Mouse (Mus musculus): Measurements from ENCODE around the gene Rab11fip4. TPM values are rescaled to one million over a fixed set of nuclear protein-coding genes. Genes with fewer than 3 reads are reported as not detected.

The Rab11fip4 gene
- polyA plus RNA-seq, 1 experiment from 2014 or later = 0.26 TPM

DNA sequence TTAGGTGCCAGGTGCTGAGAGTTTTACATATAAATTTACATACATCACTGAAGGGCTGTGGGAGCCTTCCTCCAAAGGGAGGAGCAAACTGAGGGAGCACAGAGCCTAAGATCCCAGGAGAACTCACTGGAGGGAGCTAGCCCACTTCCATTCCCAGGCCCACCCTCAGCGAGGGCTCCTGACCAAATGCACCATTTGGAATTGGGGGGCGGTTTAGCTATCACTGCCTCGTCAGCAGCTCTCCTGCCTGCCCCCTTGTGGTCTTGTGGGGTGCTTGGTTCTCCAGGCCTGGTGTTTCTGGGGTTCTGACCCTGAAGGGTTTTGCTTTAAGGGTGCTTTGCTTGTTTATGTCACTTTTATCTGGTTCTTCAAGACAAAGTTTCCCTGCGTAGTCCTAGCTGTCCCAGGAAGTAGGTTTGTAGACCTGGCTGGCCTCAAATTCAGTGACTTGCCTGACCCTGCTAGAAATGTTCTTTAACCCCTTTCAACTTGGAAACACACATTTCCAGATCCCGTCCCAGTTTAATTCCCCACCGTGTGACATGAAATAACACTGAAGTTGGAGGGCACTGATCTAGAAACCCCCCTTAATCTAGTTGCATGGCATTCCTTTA is 80.8 kb downstream of the Rab11fip4 start:
- Histone ChIP-seq H3K4me2 (no peak overlapping the region), H3K9ac (no peak overlapping the region), H3K27me3 (no peaks in the 10 kb centered on the region), H3K9me3 (replicated peaks) (no peaks in the 10 kb centered on the region), H3K36me3 (no peaks in the 10 kb centered on the region), H3K4me1 (replicated peaks) (peaks cover 26% of the 10 kb centered on the region), H3K4me3 (no peak overlapping the region), H3K27ac (no peak overlapping the region)
- no peak for ATAC-seq (replicated peaks; ENCODE audit: insufficient number of reproducible peaks, insufficient read depth, low FRiP score, low read depth)
- 55% methylated on average over 6 of the region's 6 CpGs for WGBS

DNA sequence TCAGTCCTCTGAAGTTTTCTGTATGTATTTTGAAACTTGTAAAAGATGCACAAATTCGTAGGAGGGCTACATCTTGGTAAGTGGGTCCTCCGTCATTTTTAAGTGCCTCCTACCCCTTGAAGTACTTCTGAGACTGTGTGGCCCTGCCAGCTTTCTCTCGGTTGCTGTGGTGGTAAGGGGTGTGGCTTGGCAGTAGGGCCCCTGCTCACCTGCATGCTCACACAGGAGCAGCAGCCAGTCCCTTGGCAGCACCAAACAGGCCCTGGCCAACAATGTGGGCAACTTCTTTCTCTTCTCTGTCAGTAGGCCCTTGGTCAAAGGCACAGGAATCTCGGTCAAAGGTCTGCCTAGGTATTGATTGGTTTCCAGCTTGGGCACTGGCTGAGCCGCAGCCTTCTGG is 82.1 kb downstream of the Rab11fip4 start:
- H3K27me3 ChIP-seq = no peaks in the 10 kb centered on the region
- H3K9ac ChIP-seq = no peak overlapping the region
- peaks cover 26% of the 10 kb centered on the region for H3K4me1 ChIP-seq (replicated peaks)
- H3K4me2 ChIP-seq = no peak overlapping the region
- ATAC-seq (replicated peaks; ENCODE audit: insufficient number of reproducible peaks, insufficient read depth, low FRiP score, low read depth) = no peak
- no peak overlapping the region for H3K4me3 ChIP-seq
- no peaks in the 10 kb centered on the region for H3K36me3 ChIP-seq
- H3K27ac ChIP-seq = no peak overlapping the region
- no peaks in the 10 kb centered on the region for H3K9me3 ChIP-seq (replicated peaks)
- WGBS = 76% methylated on average over 5 of the region's 5 CpGs

DNA sequence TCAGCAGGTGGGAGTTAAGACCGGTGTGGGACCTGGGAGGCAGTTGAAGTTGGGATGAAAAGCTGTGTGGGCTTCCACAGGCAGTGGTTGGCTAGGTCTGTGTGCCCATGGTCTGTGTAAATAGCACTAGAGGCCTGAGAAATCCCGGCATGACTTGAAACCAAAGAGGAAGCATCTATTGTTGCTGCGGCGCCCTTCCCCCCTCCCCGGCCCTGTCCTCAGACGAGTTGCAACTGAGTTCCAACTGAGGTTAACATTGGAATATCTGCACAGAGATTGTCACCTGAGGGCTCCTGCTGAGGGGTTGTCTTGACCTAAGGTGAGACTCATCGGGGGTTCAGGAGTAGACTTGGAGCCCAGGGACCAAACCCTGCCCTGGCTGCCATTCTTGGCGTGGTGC is 82.7 kb downstream of the Rab11fip4 start:
- H3K27ac ChIP-seq = no peak overlapping the region
- H3K4me3 ChIP-seq = no peak overlapping the region
- WGBS = 61% methylated on average over 8 of the region's 8 CpGs
- H3K4me1 ChIP-seq (replicated peaks) = peaks cover 26% of the 10 kb centered on the region
- no peak overlapping the region for H3K9ac ChIP-seq
- no peak for ATAC-seq (replicated peaks; ENCODE audit: insufficient number of reproducible peaks, insufficient read depth, low FRiP score, low read depth)
- no peaks in the 10 kb centered on the region for H3K9me3 ChIP-seq (replicated peaks)
- H3K36me3 ChIP-seq = no peaks in the 10 kb centered on the region
- no peak overlapping the region for H3K4me2 ChIP-seq
- H3K27me3 ChIP-seq = peaks cover 2% of the 10 kb centered on the region; the same call in 1 of the 2 replicates

DNA sequence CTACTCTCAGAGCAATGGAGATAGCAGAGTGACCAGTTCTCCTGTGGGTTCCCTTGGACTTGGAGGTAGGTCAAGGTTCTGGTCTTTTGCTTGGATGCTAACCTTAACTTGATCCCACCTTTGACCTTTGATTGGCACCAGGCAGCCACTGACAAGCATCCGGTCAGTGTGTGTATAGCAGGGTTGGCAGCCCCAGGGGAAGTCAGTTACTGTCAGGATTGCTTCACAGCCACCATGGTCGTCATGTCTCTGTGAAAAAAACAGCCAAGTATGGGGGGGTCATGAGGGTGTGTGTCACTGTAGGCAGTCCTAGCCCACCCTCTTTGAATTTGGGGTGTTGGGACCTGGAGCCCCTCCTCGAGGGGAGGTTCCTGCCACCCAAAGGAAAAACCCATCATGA is 83.2 kb downstream of the Rab11fip4 start:
- 80% methylated on average over 3 of the region's 3 CpGs for WGBS
- Histone ChIP-seq H3K4me2 (no peak overlapping the region), H3K27ac (no peak overlapping the region), H3K4me3 (no peak overlapping the region), H3K9ac (no peak overlapping the region), H3K9me3 (replicated peaks) (no peaks in the 10 kb centered on the region), H3K4me1 (replicated peaks) (peaks cover 26% of the 10 kb centered on the region), H3K36me3 (no peaks in the 10 kb centered on the region), H3K27me3 (peaks cover 3% of the 10 kb centered on the region)
- ATAC-seq (replicated peaks; ENCODE audit: insufficient number of reproducible peaks, insufficient read depth, low FRiP score, low read depth) = no peak

DNA sequence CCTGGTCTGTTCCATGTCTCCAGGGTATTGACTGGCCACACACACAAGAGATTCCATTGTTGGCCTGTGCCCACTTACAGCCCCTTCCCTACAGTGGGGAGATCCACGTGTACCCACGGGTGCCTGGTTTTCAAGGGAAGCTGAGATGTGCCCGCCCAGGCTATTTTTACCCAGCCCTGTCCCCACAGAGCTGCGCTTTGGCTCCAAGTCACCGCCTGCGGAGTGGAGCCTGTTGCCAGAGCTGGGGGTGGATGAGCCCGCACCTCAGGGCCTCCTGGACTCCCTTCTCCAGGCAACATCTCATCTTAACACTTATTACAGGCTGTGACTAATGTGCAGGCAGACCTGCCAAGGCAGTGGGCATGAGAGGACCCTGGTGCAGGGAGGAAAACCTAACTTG is 83.6 kb downstream of the Rab11fip4 start:
- 54% methylated on average over 7 of the region's 7 CpGs for WGBS
- H3K4me2 ChIP-seq = no peak overlapping the region
- H3K9ac ChIP-seq = no peak overlapping the region
- H3K4me1 ChIP-seq (replicated peaks) = peaks cover 26% of the 10 kb centered on the region
- H3K36me3 ChIP-seq = no peaks in the 10 kb centered on the region
- H3K27ac ChIP-seq = no peak overlapping the region
- H3K9me3 ChIP-seq (replicated peaks) = no peaks in the 10 kb centered on the region
- H3K27me3 ChIP-seq = peaks cover 3% of the 10 kb centered on the region
- H3K4me3 ChIP-seq = no peak overlapping the region
- ATAC-seq (replicated peaks; ENCODE audit: insufficient number of reproducible peaks, insufficient read depth, low FRiP score, low read depth) = no peak

DNA sequence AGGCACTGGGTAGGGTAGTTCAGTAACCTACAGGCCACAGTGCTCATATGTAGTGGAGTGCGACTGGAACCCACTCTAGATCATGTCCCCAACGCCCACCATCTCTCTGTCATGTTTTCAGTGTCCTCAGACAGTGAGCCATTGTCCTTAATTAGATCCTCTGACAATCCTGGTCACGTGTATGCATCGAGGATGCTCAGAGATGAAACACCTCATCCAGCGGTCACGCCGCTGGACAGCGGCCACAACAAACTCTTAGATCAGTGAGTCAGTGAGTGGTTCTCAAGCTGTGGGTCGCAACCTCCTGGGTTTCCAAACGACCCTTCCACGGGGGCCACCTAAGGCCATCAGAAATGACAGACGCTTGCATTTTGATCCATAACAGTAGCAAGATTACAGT is 84.3 kb downstream of the Rab11fip4 start:
- WGBS = 75% methylated on average over 12 of the region's 12 CpGs

GRCm38 (mm10) chr11:79675994-79676393 is 85.0 kb downstream of the Rab11fip4 start:
- H3K36me3 ChIP-seq = no peaks in the 10 kb centered on the region
- H3K9ac ChIP-seq = no peak overlapping the region
- no peak for ATAC-seq (replicated peaks; ENCODE audit: insufficient number of reproducible peaks, insufficient read depth, low FRiP score, low read depth)
- WGBS = 59% methylated on average over 6 of the region's 6 CpGs
- peaks cover 20% of the 10 kb centered on the region for H3K4me1 ChIP-seq (replicated peaks)
- no peaks in the 10 kb centered on the region for H3K9me3 ChIP-seq (replicated peaks)
- H3K4me3 ChIP-seq = no peak overlapping the region
- H3K27me3 ChIP-seq = peaks cover 3% of the 10 kb centered on the region
- H3K4me2 ChIP-seq = no peak overlapping the region
- H3K27ac ChIP-seq = no peak overlapping the region

More for the DNA sequence above, 84.3 kb downstream of the Rab11fip4 start:
- no peak overlapping the region for H3K27ac ChIP-seq
- H3K4me1 ChIP-seq (replicated peaks) = peaks cover 23% of the 10 kb centered on the region
- no peak overlapping the region for H3K4me3 ChIP-seq
- peaks cover 3% of the 10 kb centered on the region for H3K27me3 ChIP-seq
- no peak overlapping the region for H3K9ac ChIP-seq
- no peak for ATAC-seq (replicated peaks; ENCODE audit: insufficient number of reproducible peaks, insufficient read depth, low FRiP score, low read depth)
- no peaks in the 10 kb centered on the region for H3K36me3 ChIP-seq
- H3K4me2 ChIP-seq = no peak overlapping the region
- no peaks in the 10 kb centered on the region for H3K9me3 ChIP-seq (replicated peaks)

DNA sequence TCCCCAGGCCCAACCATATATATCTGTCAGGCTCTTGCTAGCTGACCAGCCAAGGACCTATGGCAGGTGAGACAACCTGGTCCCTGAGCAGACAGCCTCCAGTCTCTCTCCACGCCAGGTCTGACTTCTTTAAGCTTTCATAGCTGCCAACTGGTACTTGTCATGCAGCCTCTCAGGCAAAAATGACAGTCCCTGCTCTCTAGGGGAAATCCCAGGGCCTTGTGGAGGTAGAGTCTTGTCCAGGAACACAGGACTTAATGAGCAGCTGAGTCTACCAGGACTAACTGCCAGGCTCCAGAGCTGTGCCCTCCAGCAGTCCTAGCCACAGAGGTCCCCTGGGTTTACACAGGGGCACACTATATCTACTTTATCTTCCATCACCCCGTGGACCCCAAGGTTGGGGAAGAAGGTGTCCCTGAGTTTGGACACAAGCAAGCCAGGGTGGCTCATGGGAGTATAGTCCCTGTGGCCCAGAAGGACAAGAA is 85.5 kb downstream of the Rab11fip4 start:
- Histone ChIP-seq H3K36me3 (no peaks in the 10 kb centered on the region), H3K27me3 (peaks cover 3% of the 10 kb centered on the region), H3K27ac (no peak overlapping the region), H3K4me1 (replicated peaks) (peaks cover 20% of the 10 kb centered on the region), H3K9ac (no peak overlapping the region), H3K4me3 (no peak overlapping the region), H3K9me3 (replicated peaks) (no peaks in the 10 kb centered on the region), H3K4me2 (no peak overlapping the region)
- ATAC-seq (replicated peaks; ENCODE audit: insufficient number of reproducible peaks, insufficient read depth, low FRiP score, low read depth) = no peak
- 75% methylated on average over 2 of the region's 2 CpGs for WGBS

DNA sequence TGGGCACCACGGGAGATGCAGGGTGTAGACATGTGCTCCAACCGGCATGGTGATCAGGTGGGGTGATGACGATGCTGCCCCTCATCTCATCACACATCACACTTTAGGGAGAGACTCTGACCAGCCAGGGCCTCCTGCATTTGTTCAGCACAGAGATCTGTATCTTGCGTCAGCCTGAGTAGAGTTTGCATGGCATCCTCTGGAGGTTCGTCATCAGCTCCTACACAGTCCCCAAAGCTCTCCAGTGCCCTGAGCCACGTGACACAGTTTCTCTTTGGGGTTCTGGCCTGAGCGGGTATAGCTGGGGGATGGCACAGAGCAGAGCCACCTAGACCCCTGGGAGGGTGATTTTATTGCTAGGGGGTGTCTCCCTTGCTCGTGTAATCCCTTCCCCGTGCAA is 86.4 kb downstream of the Rab11fip4 start:
- Histone ChIP-seq H3K27me3 (peaks cover 3% of the 10 kb centered on the region), H3K4me3 (no peak overlapping the region), H3K9ac (no peak overlapping the region), H3K9me3 (replicated peaks) (no peaks in the 10 kb centered on the region), H3K4me1 (replicated peaks) (peaks cover 20% of the 10 kb centered on the region), H3K27ac (no peak overlapping the region), H3K4me2 (no peak overlapping the region), H3K36me3 (no peaks in the 10 kb centered on the region)
- no peak for ATAC-seq (replicated peaks; ENCODE audit: insufficient number of reproducible peaks, insufficient read depth, low FRiP score, low read depth)
- 77% methylated on average over 9 of the region's 9 CpGs for WGBS

DNA sequence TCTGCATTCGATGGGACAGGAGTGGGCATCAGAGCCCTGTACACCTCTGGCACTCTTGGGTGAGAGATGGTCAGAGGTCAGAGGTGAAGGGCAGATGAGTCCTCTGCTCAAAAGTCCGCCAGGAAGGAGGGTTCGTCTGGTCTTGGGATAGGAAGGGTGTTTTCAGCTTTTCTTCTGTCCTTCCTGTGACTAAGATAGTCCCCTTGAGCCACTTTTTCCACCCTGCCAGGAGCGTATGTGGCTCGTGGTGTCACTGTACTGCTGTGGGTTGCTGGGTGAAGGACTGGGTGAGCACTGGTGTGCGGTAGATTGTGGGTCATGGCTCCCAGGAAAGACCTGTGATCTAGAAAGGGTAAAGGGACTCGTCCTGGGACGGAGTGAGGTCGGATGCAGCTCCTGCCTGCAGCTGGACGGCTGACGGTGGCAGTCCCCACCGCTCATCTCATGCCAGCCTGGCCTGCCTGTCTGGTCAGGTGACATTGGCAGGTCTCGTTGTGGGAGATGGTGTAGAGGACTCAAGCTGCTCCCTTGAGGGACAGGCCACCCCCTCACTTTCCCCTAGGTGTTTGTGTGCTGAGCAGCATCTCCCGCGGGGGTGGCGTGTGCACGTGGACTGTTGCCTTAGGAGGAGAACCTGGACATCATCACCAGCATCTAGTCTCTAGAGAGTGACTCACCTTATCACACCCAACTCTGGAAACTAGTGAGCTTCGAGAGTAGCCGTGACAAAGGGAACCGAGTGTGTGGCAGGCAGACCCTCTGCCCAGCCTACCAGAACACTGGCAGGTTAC is 87.5 kb downstream of the Rab11fip4 start:
- H3K27ac ChIP-seq = no peak overlapping the region
- H3K9me3 ChIP-seq (replicated peaks) = no peaks in the 10 kb centered on the region
- no peak for ATAC-seq (replicated peaks; ENCODE audit: insufficient number of reproducible peaks, insufficient read depth, low FRiP score, low read depth)
- no peaks in the 10 kb centered on the region for H3K36me3 ChIP-seq
- H3K27me3 ChIP-seq = peaks cover 6% of the 10 kb centered on the region
- no peak overlapping the region for H3K9ac ChIP-seq
- H3K4me1 ChIP-seq (replicated peaks) = peaks cover 20% of the 10 kb centered on the region
- no peak overlapping the region for H3K4me3 ChIP-seq
- 80% methylated on average over 20 of the region's 20 CpGs for WGBS
- H3K4me2 ChIP-seq = no peak overlapping the region

DNA sequence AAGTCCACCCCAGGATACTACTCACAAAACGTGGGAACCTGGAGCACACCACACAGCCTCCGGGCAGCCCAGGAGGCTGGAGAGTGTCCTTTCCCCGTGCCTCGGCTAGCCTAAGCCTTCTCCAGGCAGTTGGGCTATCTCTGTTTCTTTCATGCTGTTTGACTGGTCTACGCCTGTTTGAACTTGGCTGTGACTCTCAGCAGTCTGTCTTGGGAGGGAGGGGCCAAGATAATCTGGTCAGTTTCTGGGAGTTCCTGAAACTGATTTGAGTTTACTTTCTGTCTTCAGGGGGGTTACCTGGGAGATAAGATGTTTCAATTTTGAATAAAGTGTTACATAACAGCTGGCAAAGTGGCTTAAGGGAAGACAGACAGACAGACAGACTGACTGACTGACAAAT is 88.9 kb downstream of the Rab11fip4 start:
- ATAC-seq (replicated peaks; ENCODE audit: insufficient number of reproducible peaks, insufficient read depth, low FRiP score, low read depth) = no peak
- Histone ChIP-seq H3K9ac (no peak overlapping the region), H3K9me3 (replicated peaks) (no peaks in the 10 kb centered on the region), H3K27ac (no peak overlapping the region), H3K36me3 (no peaks in the 10 kb centered on the region), H3K27me3 (peaks cover 6% of the 10 kb centered on the region), H3K4me3 (no peak overlapping the region), H3K4me2 (no peak overlapping the region), H3K4me1 (replicated peaks) (peaks cover 12% of the 10 kb centered on the region)
- 72% methylated on average over 5 of the region's 5 CpGs for WGBS

- Histone ChIP-seq H3K9ac (no peak overlapping the region), H3K9me3 (replicated peaks) (no peaks in the 10 kb centered on the region), H3K27me3 (peaks cover 6% of the 10 kb centered on the region), H3K4me2 (no peak overlapping the region), H3K36me3 (no peaks in the 10 kb centered on the region), H3K4me3 (no peak overlapping the region), H3K4me1 (replicated peaks) (peaks cover 7% of the 10 kb centered on the region; the same call in 1 of the 2 replicates), H3K27ac (no peak overlapping the region)
- ATAC-seq (replicated peaks; ENCODE audit: insufficient number of reproducible peaks, insufficient read depth, low FRiP score, low read depth) = no peak
- 83% methylated on average over 11 of the region's 11 CpGs for WGBS
These were observed 89.5 kb downstream of the Rab11fip4 start for GRCm38 (mm10) chr11:79680559-79680958.

Measured in heart, embryonic 15.5 days (tissue).